Mouse (Mus musculus) midbrain, embryonic 15.5 days (tissue): ENCODE results near the gene Dolk. TPM values are rescaled to one million over a fixed set of nuclear protein-coding genes. Genes with fewer than 3 reads are reported as not detected.
A peak's percentile ranks its signal among the peaks of the same experiment; 100 is the strongest.

Source experiments
- ATAC-seq: fragments of 200-750 bp; cut with Nextera tagmentation; replicated peaks from 2 replicates; pipeline ENCODE4 v1.8.0; 2017; ENCODE audit warnings: moderate TSS enrichment
- H3K27ac ChIP-seq: fragments of 300-500 bp; sonication (generic); 2 replicates; pipeline ENCODE4 v1.5.1; 2015; ENCODE audit warnings: mild to moderate bottlenecking, inconsistent platforms
- H3K27me3 ChIP-seq: fragments of 300-500 bp; sonication (generic); replicated peaks from 2 replicates; pipeline ENCODE4 v1.6.1; 2015; ENCODE audit warnings: inconsistent platforms
- H3K36me3 ChIP-seq: fragments of 300-500 bp; sonication (generic); replicated peaks from 2 replicates; pipeline ENCODE4 v1.6.1; 2015; ENCODE audit warnings: inconsistent platforms
- H3K4me1 ChIP-seq: fragments of 300-500 bp; sonication (generic); 2 replicates; pipeline ENCODE4 v1.6.1; 2015; ENCODE audit warnings: inconsistent platforms
- H3K4me2 ChIP-seq: fragments of 300-500 bp; sonication (generic); 2 replicates; pipeline ENCODE4 v1.6.1; 2015; ENCODE audit warnings: inconsistent platforms, mild to moderate bottlenecking, moderate library complexity
- H3K4me3 ChIP-seq: fragments of 300-500 bp; sonication (generic); 2 replicates; pipeline ENCODE4 v1.5.1; 2015; ENCODE audit warnings: mild to moderate bottlenecking, inconsistent platforms
- H3K9ac ChIP-seq: fragments of 300-500 bp; sonication (generic); 2 replicates; pipeline ENCODE4 v1.6.1; 2015; ENCODE audit warnings: mild to moderate bottlenecking, inconsistent platforms
- H3K9me3 ChIP-seq: fragments of 300-500 bp; sonication (generic); 2 replicates; pipeline ENCODE4 v1.6.1; 2016; ENCODE audit warnings: inconsistent platforms
- WGBS: fragments of 180-500 bp; shearing (Covaris S2); methylation state at CpG from one replicate; pipeline ENCODE4 v1.1.7; 2015; ENCODE audit warnings: mixed read lengths; 5-methylcytosine and 5-hydroxymethylcytosine counted together
- polyA plus RNA-seq: library from polyadenylated mRNA; unstranded; fragments of >200 nt; fragmentation: Nextera tagmentation; extraction: Ambion mirVana; gene quantifications from 2 replicates; pipeline ENCODE4 v1.2.1, GENCODE M21; 2015

Gene Dolk
- polyA plus RNA-seq, 1 experiment from 2014 or later = 40.7 TPM

DNA sequence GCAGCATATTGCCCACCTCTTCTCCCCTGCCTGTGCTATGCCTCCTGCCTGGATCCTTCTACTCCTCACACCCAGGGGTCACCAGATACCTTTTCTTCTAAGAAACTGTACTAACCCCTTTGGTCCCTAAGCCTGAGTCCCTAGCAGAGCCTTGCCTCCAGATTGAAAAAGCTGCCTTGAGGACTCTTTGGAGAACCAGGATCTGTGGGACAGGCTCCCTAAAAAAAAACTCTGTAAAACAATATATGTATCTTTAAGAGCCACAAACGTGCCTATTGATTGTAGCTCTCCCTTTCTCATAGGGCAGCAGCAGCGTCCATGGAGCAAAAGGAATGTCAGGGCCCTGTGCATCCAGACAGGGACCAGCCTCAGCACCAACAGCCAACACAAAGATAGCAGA lies 45.9 kb downstream of the Dolk start, which contains the start of gene Gm28035:
Gene Gm28035 (plus strand): TSS at position 301 of the 400 bp plus-strand sequence.
- 85% methylated on average over 2 of the region's 2 CpGs for WGBS
- peaks cover 17% of the 10 kb centered on the region for H3K36me3 ChIP-seq
- ATAC-seq = no peak

DNA sequence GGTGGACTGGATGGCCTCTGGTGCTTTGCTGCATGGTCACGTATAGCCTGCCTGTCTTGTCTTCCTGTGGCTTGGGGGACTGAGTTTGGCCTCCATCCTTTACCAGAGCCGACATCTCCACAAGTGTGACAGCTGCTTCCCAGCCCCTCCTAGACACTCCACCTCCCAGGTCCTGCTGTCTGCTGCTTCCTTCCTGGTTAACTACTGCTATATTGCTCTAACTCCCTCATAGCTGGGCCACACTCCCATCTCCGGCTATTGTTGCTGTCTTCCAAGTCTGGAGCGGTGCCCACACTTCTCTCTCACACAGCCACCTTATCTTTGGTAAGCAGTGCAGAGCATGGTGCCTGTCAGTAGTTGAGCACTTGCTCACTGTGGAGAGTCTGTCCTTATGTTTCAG lies 46.4 kb downstream of the Dolk start:
- Histone ChIP-seq H3K27ac (no peak overlapping the region), H3K9me3 (no peaks in the 10 kb centered on the region), H3K4me2 (peak overlapping the region; percentile 75; the same call in 1 of the 2 replicates), H3K4me3 (no peak overlapping the region), H3K27me3 (no peaks in the 10 kb centered on the region), H3K9ac (peak overlapping the region; percentile 79; the same call in 1 of the 2 replicates), H3K36me3 (peaks cover 17% of the 10 kb centered on the region), H3K4me1 (peaks cover 29% of the 10 kb centered on the region)
- no peak for ATAC-seq
- WGBS = 89% methylated on average over 4 of the region's 4 CpGs

More for the DNA sequence above, 45.9 kb downstream of the Dolk start, which contains the start of gene Gm28035:
- Histone ChIP-seq H3K27me3 (no peaks in the 10 kb centered on the region), H3K4me1 (peaks cover 29% of the 10 kb centered on the region), H3K4me3 (no peak within 1 kb of the TSS), H3K9me3 (no peaks in the 10 kb centered on the region), H3K4me2 (peak within 1 kb of the TSS; percentile 75; the same call in 1 of the 2 replicates), H3K27ac (no peak within 1 kb of the TSS), H3K9ac (peak within 1 kb of the TSS; percentile 79; the same call in 1 of the 2 replicates)

DNA sequence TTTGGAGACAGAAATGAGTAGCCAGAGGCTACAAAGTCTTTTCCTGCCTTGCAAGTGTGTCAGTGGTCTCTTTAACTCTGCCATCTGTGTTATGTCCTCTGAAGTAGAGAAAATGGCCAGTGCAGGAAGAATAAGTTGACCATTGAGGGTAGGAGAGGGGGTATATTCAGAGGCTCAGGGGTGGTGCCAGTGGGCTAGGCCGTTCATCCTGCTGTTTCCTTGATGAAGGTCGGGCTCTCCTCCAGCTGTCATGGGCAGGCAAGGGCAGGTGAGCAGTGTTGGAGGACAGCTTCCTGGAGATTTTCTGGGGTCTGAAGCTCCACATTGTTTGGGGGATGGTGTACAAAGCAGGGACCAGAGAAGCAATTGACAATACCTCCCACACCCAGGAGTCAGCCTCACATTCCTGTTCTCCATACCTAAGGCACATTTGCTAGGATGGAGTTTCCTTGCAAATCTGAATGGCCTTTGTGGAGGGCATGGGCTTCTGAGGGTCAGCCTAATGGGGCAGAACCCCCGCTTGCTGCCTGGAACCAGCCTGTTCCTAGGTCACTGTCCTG lies 47.1 kb downstream of the Dolk start:
- H3K27me3 ChIP-seq = no peaks in the 10 kb centered on the region
- ATAC-seq = no peak
- peaks cover 29% of the 10 kb centered on the region for H3K4me1 ChIP-seq
- H3K27ac ChIP-seq = no peak overlapping the region
- peak overlapping the region; percentile 75 for H3K4me2 ChIP-seq
- no peaks in the 10 kb centered on the region for H3K9me3 ChIP-seq
- 82% methylated on average over 3 of the region's 3 CpGs for WGBS
- H3K4me3 ChIP-seq = peak overlapping the region; percentile 72
- H3K36me3 ChIP-seq = peaks cover 10% of the 10 kb centered on the region
- peak overlapping the region; percentile 79 for H3K9ac ChIP-seq

DNA sequence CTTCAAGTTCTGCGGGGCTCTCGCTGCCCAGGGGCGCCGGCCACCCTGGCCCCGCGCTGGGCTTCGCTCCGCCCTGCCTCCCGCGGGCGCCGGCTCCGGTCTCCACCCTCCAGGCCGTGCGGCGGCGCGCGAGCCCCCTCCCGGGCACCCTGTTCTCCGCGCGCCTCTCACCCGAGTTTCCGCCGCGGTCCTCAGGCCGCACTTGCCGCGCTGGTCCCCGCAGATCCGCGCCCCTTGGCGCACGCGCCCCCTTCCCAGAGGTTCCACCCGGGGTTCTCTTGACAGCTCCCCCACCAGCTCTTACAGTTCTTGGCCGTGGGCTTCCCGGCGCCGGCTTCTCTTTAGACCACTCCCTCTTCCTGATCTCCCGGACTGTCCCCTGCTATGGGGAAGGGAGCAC lies 48.3 kb downstream of the Dolk start:
- Histone ChIP-seq H3K9me3 (no peaks in the 10 kb centered on the region), H3K4me1 (peaks cover 29% of the 10 kb centered on the region), H3K27me3 (no peaks in the 10 kb centered on the region), H3K4me2 (peak overlapping the region; percentile 75), H3K27ac (peak overlapping the region; percentile 92), H3K9ac (peak overlapping the region; percentile 79), H3K36me3 (peaks cover 5% of the 10 kb centered on the region), H3K4me3 (peak overlapping the region; percentile 72)
- peak; percentile 88 for ATAC-seq
- under 1% methylated on average over 42 of the region's 42 CpGs for WGBS

DNA sequence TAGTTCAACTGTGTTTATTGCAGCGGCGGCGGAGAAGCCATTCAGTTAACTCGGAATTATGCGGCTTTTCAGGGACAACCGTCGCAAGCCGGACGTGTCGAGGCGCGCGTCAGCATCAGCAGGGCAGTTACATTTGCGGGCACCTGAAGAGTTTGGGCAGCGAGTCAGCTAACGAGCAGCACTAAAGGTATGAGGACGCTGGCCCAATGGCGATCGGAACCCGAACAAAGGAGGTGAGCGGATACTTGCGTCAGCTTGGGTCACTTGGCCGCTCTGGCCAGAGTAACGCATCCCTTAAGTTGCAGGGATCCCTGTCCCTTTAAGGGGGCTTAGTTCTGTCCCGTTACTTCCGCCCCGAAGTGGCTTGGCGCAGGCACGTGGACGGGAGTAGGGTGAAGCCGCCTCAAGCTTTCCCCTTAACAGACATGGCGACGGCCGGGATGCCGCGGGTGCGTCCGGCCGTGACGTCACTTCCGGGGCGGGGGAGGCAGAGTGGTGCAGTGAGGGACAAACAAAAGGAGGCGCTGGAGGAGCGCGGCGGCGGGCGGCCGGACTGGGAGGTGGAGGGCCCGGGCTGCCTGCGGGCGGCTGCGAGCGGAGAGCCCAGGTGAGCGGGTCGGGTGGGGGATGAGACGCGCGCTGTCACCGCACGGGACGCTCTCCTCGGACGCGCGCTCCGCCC lies 48.8 kb downstream of the Dolk start, which contains the start of gene Lrrc8a:
Gene Lrrc8a (plus strand): TSS at position 517 of the 682 bp plus-strand sequence.
- Histone ChIP-seq H3K36me3 (peaks cover 5% of the 10 kb centered on the region; the same call in 1 of the 2 replicates), H3K27me3 (no peaks in the 10 kb centered on the region), H3K27ac (peak within 1 kb of the TSS; percentile 92), H3K4me1 (peaks cover 29% of the 10 kb centered on the region), H3K4me3 (peak within 1 kb of the TSS; percentile 72), H3K9ac (peak within 1 kb of the TSS; percentile 79), H3K4me2 (peak within 1 kb of the TSS; percentile 75), H3K9me3 (no peaks in the 10 kb centered on the region)
- WGBS = under 1% methylated on average over 64 of the region's 67 CpGs
- peak; percentile 98 for ATAC-seq

DNA sequence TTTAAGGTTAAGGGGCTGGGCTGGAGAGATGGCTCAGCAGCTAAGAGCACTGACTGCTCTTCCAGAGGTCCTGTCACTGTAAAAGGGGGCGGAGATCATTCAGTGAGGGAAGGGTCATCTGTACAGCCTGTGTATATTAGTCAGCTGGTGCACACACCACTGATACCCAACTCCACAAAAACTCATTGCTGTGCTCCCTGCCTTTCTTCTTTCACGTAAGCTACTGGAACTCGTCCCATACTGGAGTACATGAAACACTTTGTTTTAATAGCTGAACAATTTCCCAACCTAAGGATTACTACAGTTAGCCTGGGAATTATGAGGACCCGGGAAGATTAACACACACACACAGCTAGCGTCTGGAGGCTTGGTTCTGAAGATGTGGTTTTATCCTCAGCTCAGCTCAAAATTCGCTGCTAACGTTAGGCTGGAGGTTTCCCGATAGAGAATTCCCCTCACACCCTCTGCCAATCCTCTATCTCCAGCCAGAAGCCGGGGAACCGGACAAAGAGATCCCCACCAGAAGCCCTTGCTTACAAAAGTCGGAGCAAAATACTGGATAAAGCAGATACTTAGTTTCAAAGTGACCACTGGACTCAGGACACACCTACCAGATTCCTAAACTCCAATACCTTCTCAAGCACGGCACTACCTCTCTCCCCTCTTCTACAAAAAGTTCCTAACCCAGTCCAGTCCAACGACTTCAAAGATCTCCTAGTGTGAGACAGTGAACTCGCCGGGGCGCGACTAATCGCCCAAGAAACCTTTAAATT lies 49.5 kb downstream of the Dolk start:
- Histone ChIP-seq H3K27me3 (no peaks in the 10 kb centered on the region), H3K27ac (peak overlapping the region; percentile 92), H3K36me3 (peaks cover 5% of the 10 kb centered on the region; the same call in 1 of the 2 replicates), H3K9me3 (no peaks in the 10 kb centered on the region), H3K4me1 (peaks cover 27% of the 10 kb centered on the region), H3K9ac (peak overlapping the region; percentile 50), H3K4me2 (peak overlapping the region; percentile 70), H3K4me3 (peak overlapping the region; percentile 72)
- WGBS = 4% methylated on average over 18 of the region's 18 CpGs
- peak; percentile 15 for ATAC-seq

DNA sequence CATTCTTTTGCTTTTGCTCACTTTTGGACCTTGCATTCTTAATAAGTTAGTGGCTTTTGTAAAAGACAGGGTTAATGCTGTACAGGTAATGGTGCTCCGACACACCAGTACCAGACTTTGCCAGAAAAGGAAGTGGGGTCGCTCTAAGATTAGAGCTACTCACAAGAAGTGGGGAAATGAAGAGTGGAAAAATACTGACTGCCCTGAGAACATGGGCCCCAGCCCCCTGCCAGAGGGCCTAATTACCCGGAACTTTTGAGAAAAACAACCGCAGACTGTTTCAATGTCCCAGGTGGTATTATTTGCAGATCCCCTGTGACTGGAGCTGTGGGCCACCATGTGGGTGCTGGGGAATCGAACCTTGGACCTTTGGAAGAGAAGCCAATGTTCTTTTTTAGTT lies 50.5 kb downstream of the Dolk start:
- H3K4me3 ChIP-seq = no peak overlapping the region
- 89% methylated on average over 5 of the region's 5 CpGs for WGBS

More for the DNA sequence above, 50.5 kb downstream of the Dolk start:
- Histone ChIP-seq H3K9me3 (no peaks in the 10 kb centered on the region), H3K27me3 (no peaks in the 10 kb centered on the region), H3K4me2 (no peak overlapping the region), H3K4me1 (peaks cover 27% of the 10 kb centered on the region), H3K9ac (no peak overlapping the region), H3K36me3 (no peaks in the 10 kb centered on the region), H3K27ac (no peak overlapping the region)
- no peak for ATAC-seq

Other genes starting within 250 kb of the Dolk start
- 86.7 and 88.7 TPM in 2 replicates for gene Wdr34, start 237.5 kb downstream of the Dolk start, polyA plus RNA-seq
- gene Set, start 229.0 kb downstream of the Dolk start, polyA plus RNA-seq = 338 and 355 TPM in 2 replicates
- 1.8 and 1.9 TPM in 2 replicates for gene Pkn3, start 208.7 kb downstream of the Dolk start, polyA plus RNA-seq
- gene Zdhhc12, start 192.7 kb downstream of the Dolk start, polyA plus RNA-seq = 20.5 and 21.0 TPM in 2 replicates
- 16.5 and 17.7 TPM in 2 replicates for gene Zer1, start 161.7 kb downstream of the Dolk start, polyA plus RNA-seq
- 12.3 and 13.7 TPM in 2 replicates for gene Tbc1d13, start 152.6 kb downstream of the Dolk start, polyA plus RNA-seq
- gene Endog, start 114.8 kb downstream of the Dolk start, polyA plus RNA-seq = 19.5 and 20.4 TPM in 2 replicates
- gene Spout1, start 107.9 kb downstream of the Dolk start, polyA plus RNA-seq = 65.3 and 69.9 TPM in 2 replicates
- 15.0 and 16.8 TPM in 2 replicates for gene Kyat1, start 80.5 kb downstream of the Dolk start, polyA plus RNA-seq
- 62.5 and 62.7 TPM in 2 replicates for gene Lrrc8a, start 48.6 kb downstream of the Dolk start, polyA plus RNA-seq
- gene Gm28035, start 45.8 kb downstream of the Dolk start, polyA plus RNA-seq = 0.31 and 0.38 TPM in 2 replicates
- gene Phyhd1, start 20.1 kb downstream of the Dolk start, polyA plus RNA-seq = 7.0 and 7.3 TPM in 2 replicates
- gene Gm28038, start 5.3 kb downstream of the Dolk start, polyA plus RNA-seq = not detected in 2 replicates
- gene Nup188, start 63 bp upstream of the Dolk start, polyA plus RNA-seq = 22.6 and 22.7 TPM in 2 replicates
- 214 and 219 TPM in 2 replicates for gene Sh3glb2, start 73.0 kb upstream of the Dolk start, polyA plus RNA-seq
- 33.9 and 34.9 TPM in 2 replicates for gene Miga2, start 77.9 kb upstream of the Dolk start, polyA plus RNA-seq
- gene Dolpp1, start 105.9 kb upstream of the Dolk start, polyA plus RNA-seq = 66.8 and 69.9 TPM in 2 replicates
- gene Crat, start 129.5 kb upstream of the Dolk start, polyA plus RNA-seq = 22.5 and 23.9 TPM in 2 replicates
- gene Ptpa, start 129.7 kb upstream of the Dolk start, polyA plus RNA-seq = 152 and 155 TPM in 2 replicates
- gene Ier5l, start 187.9 kb upstream of the Dolk start, polyA plus RNA-seq = 2.3 and 2.8 TPM in 2 replicates